Mouse (Mus musculus) limb, embryonic 10.5 days (tissue): ENCODE measurements around the gene Ebf1. TPM values are rescaled to one million over a fixed set of nuclear protein-coding genes. Genes with fewer than 3 reads are reported as not detected.
A peak's percentile ranks its signal among the peaks of the same experiment; 100 is the strongest.

Experiments
- DNase-seq: peaks from one replicate; pipeline ENCODE4 v3.0.0-alpha.2; 2017; ENCODE audit warnings: low spot score
- H3K27ac ChIP-seq: fragments of 300-500 bp; sonication (generic); 2 replicates; pipeline ENCODE4 v1.5.1; 2016; ENCODE audit warnings: mild to moderate bottlenecking
- H3K27me3 ChIP-seq: fragments of 300-500 bp; sonication (generic); 2 replicates; pipeline ENCODE4 v1.6.1; 2016; ENCODE audit warnings: low read depth, mild to moderate bottlenecking; ENCODE audit not compliant: poor library complexity, severe bottlenecking
- H3K36me3 ChIP-seq: fragments of 300-500 bp; sonication (generic); 2 replicates; pipeline ENCODE4 v1.6.1; 2016; ENCODE audit warnings: mild to moderate bottlenecking, moderate library complexity
- H3K4me1 ChIP-seq: fragments of 300-500 bp; sonication (generic); 2 replicates; pipeline ENCODE4 v1.6.1; 2016
- H3K4me3 ChIP-seq: fragments of 300-500 bp; sonication (generic); 2 replicates; pipeline ENCODE4 v1.5.1; 2016; ENCODE audit warnings: mild to moderate bottlenecking, moderate library complexity
- H3K9me3 ChIP-seq: fragments of 300-500 bp; sonication (generic); replicated peaks from 2 replicates; pipeline ENCODE4 v1.6.1; 2016; ENCODE audit warnings: mild to moderate bottlenecking
- WGBS: fragments of 180-500 bp; shearing (Covaris S2); methylation state at CpG from one replicate; pipeline ENCODE4 v1.1.7; 2016; 5-methylcytosine and 5-hydroxymethylcytosine counted together
- polyA plus RNA-seq: library from polyadenylated mRNA; unstranded; fragments of >200 nt; fragmentation: Nextera tagmentation; extraction: Ambion mirVana; gene quantifications from 2 replicates; pipeline ENCODE4 v1.2.1, GENCODE M21; 2016

The Ebf1 gene
- polyA plus RNA-seq, 1 experiment from 2014 or later = 23.8 TPM

- Histone ChIP-seq H3K36me3 (no peaks in the 10 kb centered on the region), H3K4me1 (peaks cover 25% of the 10 kb centered on the region), H3K27me3 (0 out of 2 replicates have a peak, but pooled peaks cover 3% of the 10 kb centered on the region), H3K27ac (no peak overlapping the region), H3K9me3 (no peaks in the 10 kb centered on the region), H3K4me3 (no peak overlapping the region)
- WGBS = 94% methylated on average over 5 of the region's 5 CpGs
- DNase-seq = no peak
These were observed 391.6 kb downstream of the Ebf1 start for GRCm38 (mm10) chr11:45008760-45009159.

- Histone ChIP-seq H3K27ac (no peak overlapping the region), H3K27me3 (0 out of 2 replicates have a peak, but pooled peaks cover 3% of the 10 kb centered on the region), H3K9me3 (no peaks in the 10 kb centered on the region), H3K36me3 (no peaks in the 10 kb centered on the region), H3K4me1 (peaks cover 14% of the 10 kb centered on the region), H3K4me3 (no peak overlapping the region)
- no peak for DNase-seq
- 94% methylated on average over 1 of the region's 1 CpGs for WGBS
These were observed 395.0 kb downstream of the Ebf1 start for GRCm38 (mm10) chr11:45012081-45012480.

GRCm38 (mm10) chr11:45017493-45017892, 400.4 kb downstream of the Ebf1 start:
- no peaks in the 10 kb centered on the region for H3K27me3 ChIP-seq
- H3K4me3 ChIP-seq = no peak overlapping the region
- H3K27ac ChIP-seq = no peak overlapping the region
- H3K4me1 ChIP-seq = 0 out of 2 replicates have a peak, but pooled peaks cover 2% of the 10 kb centered on the region
- DNase-seq = no peak
- H3K36me3 ChIP-seq = no peaks in the 10 kb centered on the region
- H3K9me3 ChIP-seq = no peaks in the 10 kb centered on the region
- WGBS = 77% methylated on average over 3 of the region's 3 CpGs

GRCm38 (mm10) chr11:45026012-45026411, 408.9 kb downstream of the Ebf1 start:
- H3K27ac ChIP-seq = peak overlapping the region; percentile 78; the same call in 1 of the 2 replicates
- 88% methylated on average over 5 of the region's 5 CpGs for WGBS

GRCm38 (mm10) chr11:45026674-45027073, 409.6 kb downstream of the Ebf1 start:
- peak overlapping the region; percentile 78 for H3K27ac ChIP-seq
- DNase-seq = peak; percentile 48

More at GRCm38 (mm10) chr11:45026012-45026411, 408.9 kb downstream of the Ebf1 start:
- peaks cover 11% of the 10 kb centered on the region; the same call in 1 of the 2 replicates for H3K27me3 ChIP-seq
- no peak overlapping the region for H3K4me3 ChIP-seq
- H3K9me3 ChIP-seq = no peaks in the 10 kb centered on the region
- H3K4me1 ChIP-seq = peaks cover 11% of the 10 kb centered on the region
- DNase-seq = no peak
- H3K36me3 ChIP-seq = no peaks in the 10 kb centered on the region

GRCm38 (mm10) chr11:45027076-45027475, 410.0 kb downstream of the Ebf1 start:
- WGBS = 56% methylated on average over 7 of the region's 7 CpGs
- no peak overlapping the region for H3K4me3 ChIP-seq
- DNase-seq = no peak
- peak overlapping the region; percentile 78 for H3K27ac ChIP-seq
- no peaks in the 10 kb centered on the region for H3K36me3 ChIP-seq
- H3K9me3 ChIP-seq = no peaks in the 10 kb centered on the region
- H3K27me3 ChIP-seq = peaks cover 11% of the 10 kb centered on the region; the same call in 1 of the 2 replicates
- H3K4me1 ChIP-seq = peaks cover 11% of the 10 kb centered on the region

More at GRCm38 (mm10) chr11:45026674-45027073, 409.6 kb downstream of the Ebf1 start:
- Histone ChIP-seq H3K27me3 (peaks cover 11% of the 10 kb centered on the region; the same call in 1 of the 2 replicates), H3K9me3 (no peaks in the 10 kb centered on the region), H3K4me3 (no peak overlapping the region), H3K4me1 (peaks cover 11% of the 10 kb centered on the region), H3K36me3 (no peaks in the 10 kb centered on the region)
- 20% methylated on average over 11 of the region's 11 CpGs for WGBS

GRCm38 (mm10) chr11:45055744-45056610, 438.9 kb downstream of the Ebf1 start:
- no peaks in the 10 kb centered on the region for H3K36me3 ChIP-seq
- H3K27me3 ChIP-seq = no peaks in the 10 kb centered on the region
- H3K9me3 ChIP-seq = no peaks in the 10 kb centered on the region
- no peak overlapping the region for H3K27ac ChIP-seq
- no peak overlapping the region for H3K4me3 ChIP-seq
- no peak for DNase-seq
- H3K4me1 ChIP-seq = peaks cover under 1% of the 10 kb centered on the region; the same call in 1 of the 2 replicates
- WGBS = 92% methylated on average over 7 of the region's 7 CpGs

Other genes with a start within 250 kb of the Ebf1 start
- gene Il12b, start 217.3 kb upstream of the Ebf1 start, polyA plus RNA-seq = not detected in 2 replicates
- 75.3 and 84.8 TPM in 2 replicates for gene Ublcp1, start 146.8 kb upstream of the Ebf1 start, polyA plus RNA-seq
- gene Rnf145, start 98.4 kb upstream of the Ebf1 start, polyA plus RNA-seq = 76.7 and 89.2 TPM in 2 replicates